Mouse (Mus musculus) ES-CJ7 (cell line): Measurements from ENCODE around the gene Adamts17.

Experiments
- DNase-seq: peaks from one replicate; pipeline ENCODE4 v3.0.0; 2011; ENCODE audit warnings: low read depth, low spot score

Gene Adamts17

DNA sequence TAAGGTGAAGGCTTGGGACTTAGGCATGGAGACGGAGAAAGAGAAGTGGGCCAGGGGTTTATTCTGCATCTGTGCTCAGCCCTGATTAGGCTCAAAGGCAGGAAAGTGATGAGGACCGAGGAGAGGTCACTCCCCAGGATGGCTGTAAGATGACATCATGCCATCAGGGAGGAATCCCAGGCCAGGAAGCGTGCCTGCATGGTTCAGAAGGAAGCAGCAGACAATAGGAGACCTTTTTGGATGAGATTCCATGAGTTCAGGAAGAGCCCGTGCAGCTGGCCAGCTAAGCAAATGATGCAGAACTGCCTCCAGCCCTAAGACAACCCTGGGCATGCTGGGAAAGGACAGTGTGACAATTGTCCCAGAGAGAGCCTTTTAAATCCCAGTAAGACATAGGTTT is 93.7 kb downstream of the Adamts17 start:
- DNase-seq, result no peak

DNA sequence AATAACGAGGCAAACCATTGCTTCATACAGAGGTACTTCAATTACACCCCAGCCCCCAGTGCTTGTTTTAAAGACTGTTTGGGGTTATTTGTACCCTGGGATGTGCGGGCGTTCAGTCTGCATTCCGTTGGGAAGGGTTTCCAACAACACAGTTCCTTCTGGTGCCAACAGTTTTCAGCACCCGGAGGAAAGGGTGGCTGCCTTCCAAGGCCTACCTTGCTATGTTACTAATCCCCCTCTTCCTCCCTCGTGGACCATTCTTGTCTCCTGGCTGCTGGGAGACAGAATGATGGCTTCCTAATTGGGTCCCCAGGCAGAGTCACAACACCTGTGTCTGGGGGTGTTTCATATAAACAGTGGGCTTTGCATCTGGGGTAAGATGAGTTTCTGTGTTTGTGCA is 94.5 kb downstream of the Adamts17 start:
- DNase-seq, result no peak

DNA sequence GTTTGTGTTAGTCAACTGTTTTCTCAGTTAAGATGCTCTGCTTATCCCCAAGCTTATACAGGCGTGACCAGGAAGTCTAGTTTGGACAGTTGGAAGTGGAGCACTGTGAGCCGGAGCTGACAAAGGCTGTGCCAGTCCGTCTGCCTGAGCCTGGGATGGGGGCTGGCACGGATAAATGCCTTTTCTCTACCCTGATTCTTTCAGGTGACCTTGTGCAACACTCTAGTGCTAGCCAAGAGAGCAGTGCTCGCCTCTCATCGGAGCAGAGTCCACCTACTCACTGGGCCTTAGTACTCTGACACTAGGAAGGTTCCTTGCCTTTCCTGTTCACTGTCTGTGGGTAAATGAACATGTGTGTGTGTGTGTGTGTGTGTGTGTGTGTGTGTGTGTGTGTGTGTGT is 95.5 kb downstream of the Adamts17 start:
- no peak for DNase-seq

DNA sequence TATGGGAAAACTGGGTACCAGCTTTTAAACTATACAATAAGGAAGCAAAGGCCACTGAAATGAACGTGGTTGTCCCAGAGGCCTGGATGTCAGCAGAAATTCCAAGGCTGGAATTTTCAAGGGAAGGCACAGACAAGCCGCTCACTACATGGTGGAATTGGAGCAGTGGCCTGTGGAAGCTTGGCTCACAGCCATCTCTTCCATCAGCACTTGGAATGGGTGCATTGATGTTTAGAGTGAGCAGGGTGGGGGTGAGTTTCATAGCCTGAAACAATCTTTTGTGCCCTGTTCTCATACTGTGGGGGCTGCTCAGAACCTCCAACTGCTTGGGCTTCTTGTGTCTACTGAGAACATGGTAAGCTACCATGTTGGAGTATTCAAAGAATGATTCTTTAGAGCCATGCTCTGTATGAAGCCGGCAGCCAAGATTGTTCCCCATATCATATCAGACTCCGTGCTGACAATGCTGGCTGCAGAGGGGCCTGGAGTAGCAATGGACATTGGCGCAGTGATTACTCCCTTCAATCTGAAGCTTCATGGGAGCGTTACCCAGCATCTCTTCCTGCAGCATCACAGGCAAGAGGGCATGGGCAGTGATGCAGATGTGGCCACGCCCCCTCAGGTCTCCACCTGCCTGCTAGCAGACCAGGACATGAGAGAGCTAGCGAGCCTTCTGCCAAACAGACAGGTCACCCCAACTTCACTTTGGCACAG is 96.7 kb downstream of the Adamts17 start:
- no peak for DNase-seq

DNA sequence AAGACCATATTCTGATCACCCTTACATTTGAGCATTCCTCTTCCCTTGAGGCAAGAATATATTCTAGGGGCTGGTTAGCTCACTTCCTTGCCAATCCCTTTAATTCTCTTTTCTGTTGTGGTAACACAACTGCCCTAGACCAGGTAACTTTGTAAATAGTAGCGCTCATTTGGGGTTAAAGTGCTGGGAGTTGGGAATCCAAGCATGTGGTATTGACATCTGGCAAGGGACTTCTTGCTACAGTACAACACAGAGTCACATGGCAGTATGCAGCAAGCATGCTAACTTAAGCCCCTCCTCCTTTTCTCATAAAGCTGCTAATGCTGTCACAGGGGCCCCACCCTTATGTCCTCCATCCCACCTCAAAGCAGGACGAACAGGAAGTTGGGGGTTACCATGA is 97.4 kb downstream of the Adamts17 start:
- DNase-seq, result no peak

DNA sequence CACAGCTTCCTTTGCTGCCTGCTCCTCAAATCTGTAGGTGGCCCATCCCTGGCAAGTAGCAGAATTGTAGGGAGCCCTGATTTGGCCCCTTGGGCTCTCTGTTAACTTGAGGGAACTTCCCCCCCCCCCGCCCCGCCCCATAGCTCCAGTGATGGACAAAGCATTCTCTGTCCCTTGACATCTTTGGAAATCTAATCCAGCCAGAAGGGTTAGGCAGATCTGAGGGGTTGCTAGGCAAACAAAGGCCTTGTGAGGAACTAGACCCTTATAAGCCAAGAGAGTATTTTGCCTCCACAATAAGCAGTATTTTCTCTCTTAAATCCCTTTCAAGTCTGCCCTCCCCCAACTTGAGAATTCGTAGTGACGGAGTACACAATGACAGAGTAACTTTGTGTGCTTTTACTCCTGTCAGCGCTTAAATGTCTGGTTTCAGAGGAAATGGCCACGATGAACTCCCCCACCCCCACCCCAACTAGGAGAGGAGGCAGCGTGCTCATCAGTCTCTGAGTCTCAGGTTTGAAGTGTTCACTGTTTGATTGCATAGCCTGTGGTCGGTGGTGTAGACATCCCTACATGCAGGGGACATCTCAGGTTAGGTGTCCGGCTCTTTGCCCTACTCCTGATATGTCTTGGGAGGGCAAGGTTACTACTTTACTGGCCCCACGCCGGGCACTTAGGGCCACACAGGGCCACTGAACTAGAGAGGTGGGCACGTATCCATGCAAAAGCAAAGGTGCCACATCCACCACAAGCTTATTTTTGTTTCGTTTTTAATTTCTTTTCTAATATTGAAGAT is 99.7 kb downstream of the Adamts17 start:
- DNase-seq, result no peak

DNA sequence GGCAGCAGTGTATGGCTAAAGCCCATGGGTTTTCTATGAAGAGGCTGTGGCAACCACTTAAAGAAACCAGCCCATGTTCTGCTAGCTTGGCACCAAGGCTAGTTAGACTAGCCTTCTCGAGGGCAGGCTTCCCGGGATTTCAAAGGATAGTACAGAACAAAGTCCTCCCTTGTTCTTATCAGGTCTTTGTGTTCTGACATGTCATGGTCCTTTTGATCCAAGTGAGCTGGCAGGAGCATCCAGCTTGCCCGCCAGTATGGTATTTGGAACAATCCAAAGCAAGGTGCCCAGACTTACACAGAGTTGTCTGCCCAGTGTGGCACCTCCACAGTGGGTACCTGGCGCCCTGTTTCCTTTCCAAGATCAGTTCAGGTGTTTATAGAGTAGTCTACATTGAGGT is 101.2 kb downstream of the Adamts17 start:
- no peak for DNase-seq

DNA sequence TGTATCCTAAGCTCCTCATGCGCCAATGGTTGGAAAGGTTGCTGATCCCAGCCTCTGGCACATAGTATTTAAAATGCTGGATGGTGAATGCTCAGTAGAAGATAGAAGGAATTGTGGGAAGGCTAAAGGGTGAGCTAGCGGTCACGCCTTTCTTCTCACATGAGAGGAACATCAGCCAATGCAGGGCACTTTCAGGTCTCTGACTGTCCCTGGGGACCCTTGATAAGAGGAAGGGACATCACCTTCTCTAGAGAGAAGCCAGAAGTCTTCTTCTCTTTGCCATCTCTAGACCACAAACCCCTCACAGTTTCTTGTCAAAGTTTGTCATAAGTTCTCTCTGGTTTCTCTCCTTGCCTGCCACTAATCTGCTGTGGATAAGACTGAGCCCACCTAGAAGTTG is 109.5 kb downstream of the Adamts17 start:
- DNase-seq, result no peak

DNA sequence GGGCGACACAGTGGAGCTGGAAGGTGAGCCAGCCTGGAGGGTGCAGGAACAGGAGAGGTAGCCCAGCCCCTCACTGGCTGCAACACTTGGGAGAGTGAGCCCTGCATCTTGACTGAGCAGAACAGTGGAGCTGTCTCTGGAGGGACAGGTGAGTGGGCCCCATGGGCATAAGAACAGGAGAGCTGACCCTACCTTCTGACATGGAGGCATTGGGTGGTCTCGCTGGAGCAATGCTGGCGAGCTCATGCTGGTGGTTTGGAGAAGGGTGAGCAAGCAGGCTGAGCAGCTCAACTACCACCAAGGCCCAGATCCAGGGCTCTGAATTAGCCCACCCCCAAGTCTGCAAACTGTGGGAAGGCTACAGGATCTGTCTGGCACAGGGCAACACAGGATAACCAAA is 113.4 kb downstream of the Adamts17 start:
- no peak for DNase-seq

DNA sequence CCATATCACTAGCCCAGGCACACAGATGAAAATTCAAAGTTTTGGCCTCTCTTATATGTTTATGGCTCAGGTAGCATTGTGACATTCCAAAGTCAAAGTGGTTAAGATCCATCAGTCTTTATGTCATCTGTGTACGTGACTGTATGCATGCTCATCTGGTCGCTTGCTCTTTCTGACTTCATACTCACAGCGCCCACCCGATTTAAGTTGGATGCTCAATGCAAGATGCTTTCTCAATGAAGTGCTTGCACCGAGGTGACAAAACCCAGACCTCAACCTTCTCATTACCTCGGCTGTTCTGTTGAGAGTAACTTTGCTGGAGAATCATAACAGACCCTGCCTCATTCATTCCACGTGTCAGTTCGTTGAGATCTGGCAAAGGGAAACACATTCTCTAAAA is 114.5 kb downstream of the Adamts17 start:
- no peak for DNase-seq

DNA sequence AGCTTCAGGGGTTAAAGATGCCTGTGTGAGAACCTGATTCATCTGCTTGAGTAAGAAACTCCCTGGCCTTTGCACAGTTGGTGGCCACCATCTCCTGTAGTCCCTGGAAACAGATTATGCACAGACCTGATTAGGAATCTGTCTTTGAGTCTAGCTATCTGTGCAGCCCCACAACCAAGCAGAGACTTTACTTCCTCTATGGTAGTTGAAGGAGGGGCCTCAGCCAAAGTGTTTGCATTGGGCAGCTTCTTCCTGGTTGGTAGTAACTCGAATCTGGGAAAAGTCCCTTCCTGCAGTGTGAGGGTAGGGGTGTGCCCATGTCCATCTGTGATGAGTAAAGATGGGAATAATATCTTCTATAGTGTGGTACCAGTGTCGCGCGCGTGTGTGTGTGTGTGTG is 115.2 kb downstream of the Adamts17 start:
- no peak for DNase-seq

DNA sequence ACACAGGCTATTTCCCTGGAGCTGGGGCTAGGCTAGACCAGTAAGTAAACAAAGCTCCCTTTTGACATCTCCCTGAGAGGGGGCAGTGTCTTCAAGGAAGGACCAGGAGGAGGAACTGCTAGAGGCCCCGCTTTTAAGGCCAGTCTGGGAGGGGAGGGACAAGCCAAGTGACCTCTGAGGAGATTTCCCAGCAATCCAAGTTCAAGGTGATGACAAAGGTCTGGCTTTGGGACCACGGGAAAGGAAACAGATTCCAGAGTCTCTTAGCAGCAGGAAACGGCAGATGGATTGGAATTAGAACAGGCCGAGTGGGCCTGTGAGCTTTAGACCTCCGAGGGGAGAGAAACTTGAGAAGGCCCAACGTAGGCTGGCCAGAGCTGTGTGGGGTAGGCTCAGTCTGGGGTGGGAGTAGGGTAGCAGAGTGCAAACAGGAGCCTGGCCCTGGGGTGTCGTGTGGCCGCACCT is 116.0 kb downstream of the Adamts17 start:
- no peak for DNase-seq

DNA sequence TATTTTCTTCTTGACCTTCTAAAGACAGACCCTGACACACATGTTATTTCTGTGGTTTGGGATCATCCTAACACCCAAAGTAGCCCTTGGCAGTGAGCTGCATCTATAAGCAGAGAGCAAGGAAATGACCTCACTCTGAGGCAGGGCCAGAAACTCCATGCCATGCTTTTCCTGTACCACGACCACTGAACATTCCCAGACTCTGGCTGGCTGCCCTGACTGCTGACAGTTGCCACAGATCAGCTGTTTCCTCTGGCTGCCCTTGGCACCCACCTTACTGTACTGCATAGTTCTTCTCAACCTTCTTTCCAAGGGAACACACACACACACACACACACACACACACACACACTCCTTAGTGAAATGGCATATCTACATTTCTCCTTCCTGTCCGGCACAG is 116.4 kb downstream of the Adamts17 start:
- no peak for DNase-seq

DNA sequence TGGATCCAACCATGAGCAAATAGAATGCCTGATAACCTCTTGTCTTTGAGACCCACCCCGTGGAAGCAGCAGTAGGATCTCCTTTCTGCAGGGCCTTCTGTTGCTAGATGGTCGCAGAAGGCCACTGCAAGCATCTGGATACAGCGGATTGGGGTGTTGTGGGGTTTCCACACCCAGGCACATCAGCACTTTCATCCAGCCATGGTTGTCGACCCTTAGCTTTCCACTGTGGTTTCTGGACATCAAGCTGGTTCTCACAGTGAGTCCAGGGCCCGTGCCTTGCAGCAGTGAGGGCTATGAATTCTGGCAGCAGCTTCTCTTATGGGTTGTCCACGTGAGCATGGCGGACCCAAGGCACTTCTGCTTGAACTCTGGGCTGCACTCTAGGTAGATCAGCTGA is 118.2 kb downstream of the Adamts17 start:
- DNase-seq, result no peak

DNA sequence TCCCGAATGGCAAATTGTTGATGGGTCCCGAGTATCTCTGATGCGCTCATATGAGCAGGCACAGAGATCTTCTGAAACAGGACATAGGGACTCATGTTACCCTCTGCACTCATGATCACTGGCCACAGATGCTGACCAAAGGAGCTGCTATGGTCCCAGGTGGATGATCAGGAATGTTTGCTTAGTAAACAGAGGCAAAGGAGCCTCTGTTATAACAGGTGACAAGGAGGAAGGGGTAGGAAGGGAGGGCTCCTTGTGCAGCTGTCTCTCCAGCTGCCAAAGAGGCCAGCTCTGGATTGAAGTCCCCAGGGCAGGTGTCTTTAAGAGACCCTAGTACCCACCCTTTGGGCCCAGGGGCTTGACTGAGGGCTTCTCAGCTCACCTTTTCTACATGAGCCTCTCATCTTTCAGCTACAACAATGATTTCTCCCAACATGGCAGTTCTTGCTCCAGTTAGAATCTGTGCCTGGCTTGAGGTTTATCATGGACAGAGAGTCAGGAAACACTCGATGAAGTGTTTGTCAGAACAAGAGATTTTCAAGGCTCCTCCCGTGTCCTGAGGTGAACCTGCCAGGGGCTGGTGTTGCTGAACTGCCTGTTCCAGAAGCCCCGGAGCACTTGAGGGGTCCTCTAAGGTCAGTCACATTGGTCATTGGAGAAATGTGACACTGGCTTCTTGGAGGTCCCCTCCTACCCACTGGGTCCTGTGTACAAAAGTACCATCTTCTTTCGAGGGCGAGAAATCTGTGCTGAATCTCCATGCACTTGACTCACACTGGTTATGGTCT is 120.9 kb downstream of the Adamts17 start:
- DNase-seq, result no peak

DNA sequence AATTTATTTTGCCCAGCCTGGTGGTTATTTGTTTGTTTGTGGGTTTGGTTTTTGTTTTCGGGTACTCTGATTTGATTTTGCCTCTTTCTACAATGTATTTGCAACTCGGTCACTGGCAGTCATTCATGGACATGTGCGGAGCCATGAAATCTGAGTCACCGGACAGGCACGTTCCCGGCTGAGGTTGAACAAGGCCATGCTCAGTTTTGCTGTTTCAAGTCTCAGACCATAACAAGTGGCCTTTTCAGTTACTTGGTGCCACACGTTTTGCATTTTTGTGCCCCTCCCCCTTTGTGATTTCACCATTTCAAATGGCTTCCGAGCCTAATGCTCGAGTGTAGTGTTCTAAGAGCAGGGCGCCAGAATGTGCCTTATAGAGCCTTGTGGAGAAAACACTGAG is 123.2 kb downstream of the Adamts17 start:
- DNase-seq, result no peak

DNA sequence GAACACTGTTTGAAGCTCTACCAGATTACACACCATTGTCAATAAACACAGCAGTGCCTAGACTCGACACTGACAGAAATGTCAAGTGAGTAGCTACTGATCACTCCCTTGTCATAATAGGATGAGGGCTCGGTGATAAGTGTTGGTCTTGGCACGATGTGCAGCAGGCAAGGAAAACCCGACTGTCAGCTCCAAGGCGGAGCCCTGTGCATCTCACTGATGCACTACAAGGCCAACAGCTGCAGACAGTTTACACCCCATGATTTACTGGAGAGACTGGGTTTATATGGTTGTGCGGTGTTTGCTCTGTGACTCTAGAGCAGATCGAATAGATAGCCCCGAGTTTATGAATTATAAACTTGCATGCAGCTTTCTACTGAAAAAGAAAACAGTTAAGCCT is 124.0 kb downstream of the Adamts17 start:
- DNase-seq, result no peak

DNA sequence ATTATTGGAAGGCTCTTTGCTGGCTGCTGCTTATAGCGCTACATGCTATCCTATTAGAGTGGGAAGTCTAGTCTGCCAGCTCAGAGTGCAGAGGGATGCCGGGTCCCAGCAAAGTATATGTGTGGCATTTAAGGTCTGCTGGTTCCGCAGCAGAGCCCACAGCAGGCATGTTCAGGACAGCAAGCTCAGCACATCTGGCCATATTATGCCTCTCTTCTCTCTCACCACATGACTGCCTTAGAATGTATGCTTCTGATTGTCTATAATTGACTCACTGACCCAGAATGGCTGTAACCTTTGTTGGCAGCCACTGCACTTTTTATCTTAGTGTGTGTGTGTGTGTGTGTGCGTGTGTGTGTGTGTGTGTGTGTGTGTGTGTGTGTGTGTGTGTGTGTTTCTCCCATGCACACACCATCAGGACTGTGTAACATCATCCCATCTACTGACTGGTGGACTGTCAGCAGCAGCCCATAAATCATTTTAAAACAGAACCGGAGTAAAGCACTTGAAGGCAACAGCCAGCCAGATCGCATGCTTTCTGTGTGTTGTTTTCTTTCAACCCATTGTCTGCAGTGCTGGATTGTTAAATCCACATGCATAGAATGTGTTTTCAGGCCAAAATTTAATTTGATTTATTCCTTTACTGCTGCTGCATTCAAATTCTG is 127.1 kb downstream of the Adamts17 start:
- no peak for DNase-seq

DNA sequence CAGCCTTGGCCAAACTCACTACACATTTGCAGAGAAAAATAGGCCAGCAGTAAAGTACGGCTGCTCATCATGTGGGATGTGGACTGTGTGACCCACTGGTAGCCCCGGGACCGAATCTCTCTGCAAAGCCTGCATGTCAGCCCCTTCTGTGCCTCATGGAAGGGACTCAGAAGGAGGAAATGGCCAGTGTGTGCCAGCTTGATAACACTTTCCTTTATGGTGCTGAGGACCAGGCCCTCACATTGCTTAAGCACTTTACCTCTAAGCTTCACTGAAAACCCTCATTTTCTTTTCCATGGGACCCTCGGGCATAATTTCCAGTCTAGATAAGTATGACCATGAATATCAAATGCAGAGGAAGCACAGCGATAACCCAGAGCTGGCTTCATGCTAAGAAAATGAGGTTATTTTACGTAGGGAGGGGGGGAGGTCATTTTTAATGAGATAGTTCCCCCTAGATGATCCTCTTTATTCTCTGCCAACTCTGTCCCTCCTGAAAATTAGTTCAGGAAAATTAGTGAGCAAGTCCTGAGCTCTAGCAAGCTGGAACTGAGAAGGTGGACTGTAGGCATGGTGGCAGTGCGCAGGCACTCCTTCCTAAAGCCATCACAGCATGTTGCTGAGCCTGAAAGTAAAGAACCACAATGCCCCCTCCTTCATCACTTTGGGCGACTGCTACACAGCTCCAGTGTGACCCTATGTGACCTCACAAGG is 127.8 kb downstream of the Adamts17 start:
- no peak for DNase-seq

DNA sequence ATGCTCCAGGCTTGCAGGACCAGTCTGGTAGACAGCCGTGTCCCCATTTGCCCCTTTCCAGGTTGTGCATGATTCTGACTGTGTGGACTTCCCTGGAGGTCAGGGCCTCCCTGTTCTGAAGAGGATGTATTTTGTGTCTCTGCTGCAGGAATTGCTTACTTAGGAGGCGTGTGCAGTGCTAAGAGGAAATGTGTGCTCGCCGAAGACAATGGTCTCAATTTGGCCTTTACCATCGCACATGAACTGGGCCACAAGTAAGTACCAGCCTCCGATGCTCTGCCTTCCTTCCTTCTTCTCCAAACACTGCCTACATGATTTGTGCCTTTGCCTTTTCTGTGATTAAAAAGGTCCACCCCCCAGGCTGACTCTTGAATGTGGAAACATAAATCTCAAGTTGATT is 129.1 kb downstream of the Adamts17 start:
- no peak for DNase-seq

DNA sequence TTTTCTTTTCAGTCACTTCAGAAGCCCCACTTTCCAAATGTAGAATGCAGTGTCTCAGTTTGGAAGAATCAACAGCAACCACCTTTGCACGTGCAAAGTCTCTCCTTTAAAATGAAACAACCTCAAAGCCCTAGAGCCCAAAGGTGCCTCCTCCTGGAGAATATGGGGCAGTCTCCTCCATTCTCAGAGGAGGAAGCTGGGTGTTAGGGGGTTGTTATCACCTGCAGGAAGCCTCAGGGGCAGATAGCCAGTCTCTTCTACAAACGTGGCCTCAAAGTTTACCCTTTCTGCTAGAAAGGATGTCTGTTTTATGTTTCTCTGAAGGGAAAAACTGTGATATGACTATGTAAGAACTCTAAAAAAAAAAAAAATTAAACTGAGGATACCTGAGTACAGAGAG is 129.7 kb downstream of the Adamts17 start:
- DNase-seq, result no peak
